Mouse (Mus musculus) spleen, postnatal 36 days (tissue): ENCODE data around the gene Bloc1s4.

ENCODE experiments used
- DNase-seq, 2 experiments: peaks; one replicate each; pipeline ENCODE4 v3.0.0; 2022; ENCODE audit warnings: low spot score in 2 of 2, mixed read lengths in 1 of 2

Bloc1s4 gene

GRCm38 (mm10) chr5:36719601-36720000 lies 28.8 kb downstream of the Bloc1s4 start:
- no peak for DNase-seq

- DNase-seq: no peak
Measured at GRCm38 (mm10) chr5:36719135-36719534, 29.3 kb downstream of the Bloc1s4 start.

GRCm38 (mm10) chr5:36717889-36718288 lies 30.6 kb downstream of the Bloc1s4 start:
- no peak for DNase-seq

GRCm38 (mm10) chr5:36716816-36717215 lies 31.6 kb downstream of the Bloc1s4 start:
- no peak for DNase-seq

GRCm38 (mm10) chr5:36714832-36715231 lies 33.6 kb downstream of the Bloc1s4 start:
- no peak for DNase-seq

- no peak for DNase-seq
Measured at GRCm38 (mm10) chr5:36713693-36714092, 34.8 kb downstream of the Bloc1s4 start.

GRCm38 (mm10) chr5:36712553-36713534 lies 35.6 kb downstream of the Bloc1s4 start:
- DNase-seq: peak; percentile 93

GRCm38 (mm10) chr5:36711863-36712262 lies 36.6 kb downstream of the Bloc1s4 start:
- no peak for DNase-seq

GRCm38 (mm10) chr5:36705792-36706191 lies 42.7 kb downstream of the Bloc1s4 start:
- no peak for DNase-seq

GRCm38 (mm10) chr5:36705390-36705789 lies 43.1 kb downstream of the Bloc1s4 start:
- no peak for DNase-seq

GRCm38 (mm10) chr5:36704684-36705083 lies 43.8 kb downstream of the Bloc1s4 start:
- no peak for DNase-seq

GRCm38 (mm10) chr5:36700939-36701620 lies 47.4 kb downstream of the Bloc1s4 start:
- no peak for DNase-seq

GRCm38 (mm10) chr5:36698689-36699088 lies 49.8 kb downstream of the Bloc1s4 start:
- no peak for DNase-seq

GRCm38 (mm10) chr5:36698067-36698670 lies 50.3 kb downstream of the Bloc1s4 start:
- no peak for DNase-seq
